Mouse (Mus musculus) spleen, postnatal 10 days (tissue): ENCODE results near the gene 1700057G04Rik.

Experiments used
- DNase-seq, 2 experiments: peaks; one replicate each; pipeline ENCODE4 v3.0.0; 2021 to 2022; ENCODE audit warnings: low spot score in 2 of 2

Gene 1700057G04Rik

GRCm38 (mm10) chr9:92309077-92309476 lies at the start of gene 1700057G04Rik:
1700057G04Rik (plus strand) TSS chr9:92309377.
- DNase-seq: no peak

GRCm38 (mm10) chr9:92260481-92261159 lies 48.6 kb upstream of the 1700057G04Rik start:
- DNase-seq: no peak

- no peak for DNase-seq
Observed at GRCm38 (mm10) chr9:92265719-92266118, 43.5 kb upstream of the 1700057G04Rik start.

- DNase-seq: no peak
Observed at GRCm38 (mm10) chr9:92266558-92267171, 42.5 kb upstream of the 1700057G04Rik start.

GRCm38 (mm10) chr9:92267732-92268131 lies 41.4 kb upstream of the 1700057G04Rik start:
- no peak for DNase-seq

- DNase-seq: no peak
Observed at GRCm38 (mm10) chr9:92269829-92270404, 39.3 kb upstream of the 1700057G04Rik start.

- peak in 1 of 2 experiments; percentile 50 for DNase-seq
Observed at GRCm38 (mm10) chr9:92270927-92271326, 38.2 kb upstream of the 1700057G04Rik start.

GRCm38 (mm10) chr9:92272650-92273049 lies 36.5 kb upstream of the 1700057G04Rik start:
- no peak for DNase-seq

- no peak for DNase-seq
Observed at GRCm38 (mm10) chr9:92273271-92273670, 35.9 kb upstream of the 1700057G04Rik start.

- no peak for DNase-seq
Observed at GRCm38 (mm10) chr9:92273956-92274762, 35.0 kb upstream of the 1700057G04Rik start.

- DNase-seq: no peak
Observed at GRCm38 (mm10) chr9:92275486-92276207, 33.5 kb upstream of the 1700057G04Rik start, which contains the start of gene Plscr2. Plscr2 (plus strand) TSS chr9:92275602.

- DNase-seq: no peak
Observed at GRCm38 (mm10) chr9:92276360-92276759, 32.8 kb upstream of the 1700057G04Rik start.

GRCm38 (mm10) chr9:92280048-92280447 lies 29.1 kb upstream of the 1700057G04Rik start:
- no peak for DNase-seq

- DNase-seq: no peak
Observed at GRCm38 (mm10) chr9:92282563-92283171, 26.5 kb upstream of the 1700057G04Rik start.

- no peak for DNase-seq
Observed at GRCm38 (mm10) chr9:92289675-92290074, 19.5 kb upstream of the 1700057G04Rik start.

- DNase-seq: no peak
Observed at GRCm38 (mm10) chr9:92292169-92292568, 17.0 kb upstream of the 1700057G04Rik start.

- DNase-seq: no peak
Observed at GRCm38 (mm10) chr9:92292922-92293321, 16.3 kb upstream of the 1700057G04Rik start.

GRCm38 (mm10) chr9:92293560-92294548 lies 15.3 kb upstream of the 1700057G04Rik start:
- no peak for DNase-seq

- no peak for DNase-seq
Observed at GRCm38 (mm10) chr9:92298288-92298687, 10.9 kb upstream of the 1700057G04Rik start.

GRCm38 (mm10) chr9:92301213-92301612 lies 8.0 kb upstream of the 1700057G04Rik start:
- no peak for DNase-seq
